Mouse (Mus musculus) kidney, postnatal 10 days (tissue): Measurements from ENCODE around the gene Gpatch2l.

ENCODE experiments used
- DNase-seq: peaks from one replicate; pipeline ENCODE4 v3.0.0; 2021; ENCODE audit warnings: mixed read lengths

Gpatch2l gene

GRCm38 (mm10) chr12:86241604-86242536 lies at the start of gene Gpatch2l:
TSS of gene Gpatch2l (plus strand) at chr12:86241858.
- peak; percentile 97 for DNase-seq

GRCm38 (mm10) chr12:86192036-86192449 lies 49.6 kb upstream of the Gpatch2l start:
- peak; percentile 22 for DNase-seq

GRCm38 (mm10) chr12:86196944-86197343 lies 44.7 kb upstream of the Gpatch2l start:
- no peak for DNase-seq

GRCm38 (mm10) chr12:86203443-86204057 lies 38.1 kb upstream of the Gpatch2l start:
- DNase-seq: no peak

GRCm38 (mm10) chr12:86211099-86211520 lies 30.5 kb upstream of the Gpatch2l start:
- DNase-seq: no peak

GRCm38 (mm10) chr12:86212693-86213470 lies 28.8 kb upstream of the Gpatch2l start:
- peak; percentile 87 for DNase-seq

- no peak for DNase-seq
These were observed 27.5 kb upstream of the Gpatch2l start for GRCm38 (mm10) chr12:86214201-86214600.

- DNase-seq: peak; percentile 9
These were observed 24.8 kb upstream of the Gpatch2l start for GRCm38 (mm10) chr12:86216687-86217421.

GRCm38 (mm10) chr12:86220200-86221021 lies 21.2 kb upstream of the Gpatch2l start:
- no peak for DNase-seq

GRCm38 (mm10) chr12:86221074-86221703 lies 20.5 kb upstream of the Gpatch2l start:
- no peak for DNase-seq

GRCm38 (mm10) chr12:86234295-86234694 lies 7.4 kb upstream of the Gpatch2l start:
- DNase-seq: no peak

GRCm38 (mm10) chr12:86238736-86239135 lies 2.9 kb upstream of the Gpatch2l start:
- no peak for DNase-seq

- no peak for DNase-seq
These were observed 905 bp downstream of the Gpatch2l start for GRCm38 (mm10) chr12:86242563-86242962.

GRCm38 (mm10) chr12:86243936-86244335 lies 2.3 kb downstream of the Gpatch2l start:
- no peak for DNase-seq

GRCm38 (mm10) chr12:86250183-86250582 lies 8.5 kb downstream of the Gpatch2l start:
- no peak for DNase-seq

- DNase-seq: no peak
These were observed 13.3 kb downstream of the Gpatch2l start for GRCm38 (mm10) chr12:86254910-86255309.

- no peak for DNase-seq
These were observed 30.0 kb downstream of the Gpatch2l start for GRCm38 (mm10) chr12:86271626-86272025.

GRCm38 (mm10) chr12:86274246-86274645 lies 32.6 kb downstream of the Gpatch2l start:
- DNase-seq: no peak

- DNase-seq: no peak
These were observed 34.1 kb downstream of the Gpatch2l start for GRCm38 (mm10) chr12:86275731-86276130.

GRCm38 (mm10) chr12:86276463-86276862 lies 34.8 kb downstream of the Gpatch2l start:
- no peak for DNase-seq

GRCm38 (mm10) chr12:86276895-86277294 lies 35.2 kb downstream of the Gpatch2l start:
- no peak for DNase-seq
